Mouse (Mus musculus) MEL (cell line): ENCODE data around the gene Gm44973.

Source experiments
- CTCF ChIP-seq, 3 experiments: IDR thresholded peaks in 2 of 3; conservative IDR thresholded peaks in 1 of 3; 2 replicates each; pipeline ENCODE4 v1.5.1; 2011 to 2012; ENCODE audit warnings: low read length in 3 of 3, low read depth in 2 of 3, mild to moderate bottlenecking in 2 of 3, improper control_type of control experiment in 1 of 3, inconsistent platforms in 1 of 3, mixed read lengths in 1 of 3, moderate library complexity in 1 of 3; ENCODE audit not compliant: control insufficient read depth in 1 of 3, insufficient read depth in 1 of 3, poor library complexity in 1 of 3, severe bottlenecking in 1 of 3
- ZC3H11A ChIP-seq: IDR thresholded peaks from 2 replicates; pipeline ENCODE4 v1.6.1; 2012; ENCODE audit warnings: low read depth, mild to moderate bottlenecking, inconsistent platforms, low read length, improper control_type of control experiment
- ZKSCAN1 ChIP-seq: IDR thresholded peaks from 2 replicates; pipeline ENCODE4 v1.6.1; 2012; ENCODE audit warnings: low read depth, mild to moderate bottlenecking, inconsistent platforms, low read length, improper control_type of control experiment, moderate library complexity

DNA sequence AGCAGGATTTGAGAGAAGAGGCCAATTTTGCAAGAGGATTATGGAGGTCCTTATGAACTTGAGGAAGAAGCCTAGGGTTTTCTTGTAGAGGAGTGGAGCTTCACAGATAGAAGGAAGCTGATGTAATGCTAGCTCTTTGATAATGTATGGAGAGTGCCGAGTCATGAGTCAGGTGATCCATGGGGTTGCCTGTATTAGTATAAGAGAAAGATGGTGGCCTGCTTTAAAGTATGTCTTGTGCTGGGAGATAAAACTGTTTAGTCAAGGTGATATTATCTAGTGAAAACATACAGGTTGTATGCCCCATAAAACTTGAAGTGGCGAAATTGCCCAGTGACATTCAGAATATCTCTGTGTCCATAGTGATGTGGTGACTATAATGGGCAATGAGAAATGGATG is 61.6 kb downstream of the Gm44973 start:
- TF ChIP-seq ZC3H11A (no peak), CTCF (IDR thresholded peaks at IDR 0.05 in 2 of 3, conservative IDR thresholded peaks at IDR 0.05 in 1 of 3; ENCODE audit: control insufficient read depth in 1 of 3, insufficient read depth in 1 of 3, low read depth in 2 of 3, low read length in 3 of 3, poor library complexity in 1 of 3, severe bottlenecking in 1 of 3) (no peak), ZKSCAN1 (no peak)
